ENCODE assay signal across 35 mouse cellular contexts in genomic region chr14:12036530-12037283, GRCm38 (mm10).
"Had no signal": no experiment of that assay in that cellular context is flagged by ENCODE, and none has a peak within 500 bp of the region (broad histone marks: within the 10 kb centered on the region; RNA-seq: fewer than 3 reads in every experiment).

No protein-coding gene starts in this region.

- H3K4me1 ChIP-seq: heart, embryonic 13.5 days; heart, embryonic 15.5 days; hindbrain, embryonic 10.5 days; hindbrain, embryonic 12.5 days; hindbrain, embryonic 13.5 days; hindbrain, embryonic 15.5 days; intestine, embryonic 15.5 days; kidney, embryonic 15.5 days had no signal

- DNase-seq: heart, postnatal 10 days; heart, postnatal 14 days; heart, postnatal 36 days; heart, postnatal 4 days; kidney, adult 11 months; kidney, adult 18-20 months; kidney, adult 2 months; kidney, adult 8-10 months; kidney, adult 9 months; kidney, postnatal 10 days; kidney, postnatal 14 days; kidney, postnatal 25 days; kidney, postnatal 36 days; kidney, postnatal 4 days; layer of hippocampus, adult 9-11 months; layer of hippocampus, postnatal 36 days had no signal

- H3K9ac ChIP-seq: heart, embryonic 12.5 days; heart, embryonic 13.5 days; heart, embryonic 15.5 days; hindbrain, embryonic 12.5 days; hindbrain, embryonic 13.5 days; hindbrain, embryonic 14.5 days; hindbrain, embryonic 15.5 days; intestine, embryonic 15.5 days; kidney, embryonic 15.5 days had no signal

- H3K27me3 ChIP-seq: heart, embryonic 12.5 days; heart, embryonic 13.5 days; heart, embryonic 15.5 days; hindbrain, embryonic 12.5 days; hindbrain, embryonic 13.5 days; hindbrain, embryonic 15.5 days; intestine, embryonic 15.5 days; kidney, embryonic 15.5 days had no signal

- H3K4me2 ChIP-seq: heart, embryonic 11.5 days; heart, embryonic 12.5 days; heart, embryonic 13.5 days; heart, embryonic 15.5 days; hindbrain, embryonic 12.5 days; hindbrain, embryonic 13.5 days; hindbrain, embryonic 14.5 days; hindbrain, embryonic 15.5 days; intestine, embryonic 15.5 days; kidney, embryonic 15.5 days had no signal

- H3K4me3 ChIP-seq: heart, embryonic 10.5 days; heart, embryonic 12.5 days; heart, embryonic 13.5 days; heart, embryonic 15.5 days; hindbrain, embryonic 10.5 days; hindbrain, embryonic 12.5 days; hindbrain, embryonic 13.5 days; hindbrain, embryonic 15.5 days; intestine, embryonic 15.5 days; kidney, embryonic 15.5 days; layer of hippocampus, adult 2 months had no signal

- ATAC-seq: hindbrain, embryonic 16.5 days; hindbrain, postnatal 0 days; inflammation-experienced regulatory T-cells, adult 6 months; intestine, embryonic 15.5 days; intestine, embryonic 16.5 days; intestine, postnatal 0 days had no signal

- H3K27ac ChIP-seq: heart, embryonic 10.5 days; heart, embryonic 13.5 days; heart, embryonic 15.5 days; hindbrain, embryonic 10.5 days; hindbrain, embryonic 12.5 days; hindbrain, embryonic 13.5 days; hindbrain, embryonic 14.5 days; hindbrain, embryonic 15.5 days; hindbrain, postnatal 0 days; intestine, embryonic 15.5 days; kidney, embryonic 15.5 days; kidney, postnatal 0 days; layer of hippocampus, adult 2 months had no signal

- H3K36me3 ChIP-seq: heart, embryonic 10.5 days; heart, embryonic 12.5 days; heart, embryonic 13.5 days; heart, embryonic 15.5 days; hindbrain, embryonic 10.5 days; hindbrain, embryonic 12.5 days; hindbrain, embryonic 13.5 days; hindbrain, embryonic 15.5 days; intestine, embryonic 15.5 days; kidney, embryonic 15.5 days had no signal

- H3K9me3 ChIP-seq: heart, embryonic 10.5 days; heart, embryonic 12.5 days; heart, embryonic 13.5 days; heart, embryonic 15.5 days; hindbrain, embryonic 10.5 days; hindbrain, embryonic 12.5 days; hindbrain, embryonic 13.5 days; hindbrain, embryonic 15.5 days; intestine, embryonic 15.5 days; kidney, embryonic 15.5 days had no signal
